Mouse (Mus musculus) brain, embryonic 14.5 days (tissue): ENCODE data around the gene Plp1.

ENCODE experiments used
- CTCF ChIP-seq: fragments of 200-500 bp; IDR thresholded peaks from 2 replicates; pipeline ENCODE4 v1.5.1; 2012; ENCODE audit warnings: inconsistent platforms, mild to moderate bottlenecking, moderate library complexity, borderline replicate concordance; ENCODE audit not compliant: insufficient read depth, insufficient read length; ENCODE audit errors: extremely low read depth
- POLR2A ChIP-seq: fragments of 200-500 bp; IDR thresholded peaks from 2 replicates; pipeline ENCODE4 v1.6.1; 2012; ENCODE audit warnings: mild to moderate bottlenecking, inconsistent platforms, borderline replicate concordance; ENCODE audit not compliant: poor library complexity, insufficient read depth, insufficient read length, severe bottlenecking; ENCODE audit errors: extremely low read depth

- no peak for TF ChIP-seq POLR2A
- TF ChIP-seq CTCF: no peak
Measured at GRCm38 (mm10) chrX:136797223-136797622, 25.2 kb upstream of the Plp1 start.
